Mouse (Mus musculus): ENCODE data around the gene Pde4a.
A peak's percentile ranks its signal among the peaks of the same experiment; 100 is the strongest.

Gene Pde4a

DNA sequence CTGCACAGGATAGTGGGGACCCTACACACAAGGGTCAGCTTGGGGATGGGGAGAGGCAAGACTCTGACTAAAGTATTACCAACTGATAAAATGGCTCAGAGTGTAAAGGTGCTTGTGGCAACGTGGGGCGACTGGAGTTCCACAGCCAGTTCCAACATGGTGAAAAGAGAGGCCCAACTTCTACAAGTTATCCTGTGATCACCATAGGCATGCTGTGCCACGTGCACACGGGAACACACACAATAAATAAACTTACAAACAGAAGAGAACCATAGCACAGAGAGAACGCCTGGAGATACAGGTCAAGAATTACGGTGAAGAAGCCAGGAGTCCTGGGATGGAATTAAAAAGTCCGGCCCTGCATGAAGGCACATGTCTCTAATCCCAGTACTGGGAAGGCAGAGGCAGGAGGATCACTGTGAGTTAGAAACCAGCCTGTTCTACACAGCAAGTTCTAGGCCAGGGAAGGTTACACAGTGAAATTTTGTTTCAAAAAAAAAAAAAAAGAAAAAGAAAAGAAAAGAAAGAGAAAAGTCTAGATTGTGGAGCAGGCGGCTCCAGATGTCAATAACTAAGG lies 16.3 kb upstream of the Pde4a start:
- DNase-seq, result no peak

GRCm38 (mm10) chr9:21149654-21150419 lies 15.7 kb upstream of the Pde4a start, which contains the start of gene Cdc37:
Gene Cdc37 (minus strand): TSS chr9:21149982.
- DNase-seq, result peak; percentile 93

DNA sequence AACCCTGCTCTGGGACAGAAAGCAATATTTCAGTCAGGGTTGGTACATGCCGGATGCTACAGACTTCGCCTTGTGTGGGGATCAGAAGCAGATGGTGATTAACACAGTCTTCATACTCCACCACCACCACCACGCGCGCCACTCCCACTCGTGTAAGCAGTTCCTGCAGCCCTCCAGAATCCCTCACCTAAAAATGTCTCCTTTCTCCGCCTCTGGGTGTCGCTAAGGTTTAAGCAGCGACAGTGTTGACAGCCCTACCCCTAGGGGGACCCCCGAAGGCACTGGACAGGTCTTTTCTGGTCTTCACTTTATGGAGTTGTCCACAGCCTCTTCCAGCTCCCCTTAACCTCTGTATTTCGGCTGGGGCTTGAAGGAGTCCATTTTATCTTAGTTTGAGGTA lies 12.8 kb upstream of the Pde4a start:
- peak; percentile 72 for DNase-seq

- DNase-seq, result peak; percentile 47
These were observed 12.2 kb upstream of the Pde4a start for GRCm38 (mm10) chr9:21153331-21153730.

- no peak for DNase-seq
These were observed 11.7 kb upstream of the Pde4a start for GRCm38 (mm10) chr9:21153833-21154232.

GRCm38 (mm10) chr9:21154787-21155186 lies 10.7 kb upstream of the Pde4a start:
- no peak for DNase-seq

DNA sequence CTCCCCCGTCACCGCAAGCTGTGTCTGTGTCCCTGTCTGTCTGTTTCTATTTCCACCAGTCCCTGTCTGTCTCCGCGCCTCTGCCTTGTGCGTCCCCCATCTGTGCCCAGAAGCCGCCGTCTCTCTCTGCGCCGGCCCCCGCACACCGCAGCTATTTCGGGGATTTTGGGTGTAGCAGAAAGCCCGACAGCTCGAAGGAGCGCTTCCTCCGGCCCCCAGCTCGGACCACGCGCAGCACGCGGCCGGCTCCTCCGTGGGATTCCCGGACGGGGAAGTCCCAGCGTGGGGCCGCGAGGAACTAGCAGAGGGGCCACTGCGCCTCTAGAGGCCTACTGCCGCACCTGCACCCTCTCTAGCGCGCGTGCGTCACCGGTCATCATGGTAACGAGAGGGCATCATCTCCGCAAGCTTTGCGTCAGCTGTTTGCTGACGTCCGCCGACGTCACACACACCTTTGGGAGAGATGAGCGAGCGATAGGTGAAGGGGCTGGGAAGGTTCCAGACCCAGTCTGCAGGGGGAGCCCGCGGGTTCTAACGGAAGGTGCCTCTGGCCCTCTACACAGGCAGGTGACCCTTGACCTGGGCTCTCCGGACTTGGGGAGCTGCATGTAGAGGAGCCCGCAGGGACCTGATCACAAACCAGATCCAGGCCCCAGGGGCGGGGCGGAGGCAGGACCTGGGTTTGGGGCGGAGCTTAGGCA lies 4.2 kb upstream of the Pde4a start:
- DNase-seq, result peak; percentile 86

DNA sequence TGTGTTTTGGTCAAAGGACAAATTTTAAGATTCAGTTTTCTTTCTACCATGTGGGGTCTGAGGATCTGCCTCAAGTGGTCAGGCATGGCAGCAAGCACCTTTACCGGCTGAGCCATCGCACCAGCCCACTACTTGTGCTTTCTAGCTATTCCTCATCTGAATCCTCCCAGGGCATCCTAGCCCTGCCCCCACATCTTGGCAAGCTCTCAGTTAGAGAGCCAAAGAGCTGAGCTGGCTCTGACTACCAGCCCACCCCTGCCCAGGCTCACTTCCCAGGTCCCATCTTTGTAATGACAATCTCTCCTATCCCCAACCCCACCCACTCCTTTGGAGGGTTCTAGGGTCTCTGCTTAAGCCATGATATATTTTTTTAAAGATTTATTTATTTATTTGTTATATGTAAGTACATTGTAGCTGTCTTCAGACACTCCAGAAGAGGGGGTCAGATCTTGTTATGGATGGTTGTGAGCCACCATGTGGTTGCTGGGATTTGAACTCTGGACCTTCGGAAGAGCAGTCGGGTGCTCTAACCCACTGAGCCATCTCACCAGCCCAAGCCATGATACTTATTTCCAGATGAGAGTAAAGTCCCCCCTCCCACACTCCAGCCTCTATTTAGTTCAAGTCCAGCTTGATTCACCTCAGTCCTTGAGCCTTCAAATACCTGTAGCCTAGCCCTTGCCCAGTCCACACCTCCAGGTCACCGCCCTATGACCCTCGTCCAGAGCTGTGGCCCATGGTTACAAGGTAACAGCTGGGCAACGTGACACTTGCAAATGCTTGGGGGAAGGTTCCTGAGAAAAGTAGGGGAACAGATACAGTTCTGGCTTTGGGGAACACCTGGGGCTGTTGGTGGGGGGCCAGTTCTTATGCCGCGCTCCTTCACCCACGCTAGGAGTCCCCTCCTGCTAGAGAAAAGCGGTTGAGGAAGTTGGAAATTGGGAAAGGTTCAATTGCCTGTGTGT lies 2.1 kb upstream of the Pde4a start:
- no peak for DNase-seq

DNA sequence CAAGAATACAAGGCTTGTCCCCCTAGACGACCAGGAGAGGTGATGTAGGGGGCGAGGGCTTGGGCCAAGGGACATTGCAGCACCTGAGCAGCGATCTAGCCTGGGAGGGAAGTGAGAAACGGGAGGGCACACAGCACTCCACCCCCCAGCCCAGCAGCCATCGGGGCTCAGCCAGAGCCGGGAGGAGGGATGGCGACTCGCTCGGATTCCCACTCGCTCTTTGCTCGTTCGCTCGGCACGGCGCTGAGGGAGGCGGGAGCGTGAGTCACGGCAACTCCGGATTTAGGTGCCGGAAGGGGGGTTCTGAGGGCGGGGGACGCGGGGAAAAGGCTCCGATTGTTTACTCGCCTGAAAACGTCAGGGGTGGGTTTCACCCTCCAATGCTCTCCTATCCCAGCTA lies 1.4 kb upstream of the Pde4a start:
- DNase-seq, result peak; percentile 42

DNA sequence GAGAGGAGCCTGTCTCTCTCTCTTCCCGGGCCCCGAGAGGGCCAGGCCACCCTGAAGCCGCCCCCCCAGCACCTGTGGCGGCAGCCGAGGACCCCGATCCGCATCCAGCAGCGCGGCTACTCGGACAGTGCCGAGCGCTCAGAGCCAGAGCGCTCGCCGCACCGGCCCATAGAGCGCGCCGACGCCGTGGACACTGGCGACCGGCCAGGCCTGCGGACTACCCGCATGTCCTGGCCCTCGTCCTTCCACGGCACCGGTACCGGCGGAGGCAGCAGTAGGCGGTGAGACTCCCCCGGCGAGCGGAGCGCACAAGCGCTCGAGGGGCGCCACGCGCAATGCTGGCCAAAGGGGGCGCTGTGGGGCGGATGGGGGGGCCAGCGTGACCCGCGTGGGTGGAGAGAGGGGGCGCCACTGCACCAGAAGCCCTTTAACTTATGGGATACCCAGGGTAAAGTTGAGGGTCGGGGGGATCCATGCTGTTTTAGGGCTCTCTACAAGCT lies 488 bp downstream of the Pde4a start:
- DNase-seq, result peak; percentile 67

DNA sequence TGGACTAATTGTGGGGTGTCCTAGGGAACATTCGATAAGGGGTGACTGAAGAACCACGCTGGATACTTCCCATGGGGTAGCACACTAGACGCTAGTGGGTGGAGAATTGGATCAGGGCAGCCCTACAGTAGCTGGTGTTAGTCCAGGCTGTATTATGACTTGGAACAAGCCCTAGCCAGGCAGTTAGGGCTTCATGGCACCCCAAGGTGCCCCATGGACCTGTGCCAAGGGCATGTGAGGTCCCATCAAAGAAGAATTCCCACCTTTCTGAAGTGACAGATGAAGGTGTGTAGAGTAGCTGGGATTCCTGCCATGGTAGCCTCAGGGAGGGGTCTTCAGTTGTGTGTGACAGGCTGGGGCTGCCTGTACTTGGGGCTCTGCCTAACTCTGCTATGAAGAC lies 1.0 kb downstream of the Pde4a start:
- DNase-seq, result no peak

- peak; percentile 48 for DNase-seq
These were observed 1.9 kb downstream of the Pde4a start for GRCm38 (mm10) chr9:21167140-21168097.

DNA sequence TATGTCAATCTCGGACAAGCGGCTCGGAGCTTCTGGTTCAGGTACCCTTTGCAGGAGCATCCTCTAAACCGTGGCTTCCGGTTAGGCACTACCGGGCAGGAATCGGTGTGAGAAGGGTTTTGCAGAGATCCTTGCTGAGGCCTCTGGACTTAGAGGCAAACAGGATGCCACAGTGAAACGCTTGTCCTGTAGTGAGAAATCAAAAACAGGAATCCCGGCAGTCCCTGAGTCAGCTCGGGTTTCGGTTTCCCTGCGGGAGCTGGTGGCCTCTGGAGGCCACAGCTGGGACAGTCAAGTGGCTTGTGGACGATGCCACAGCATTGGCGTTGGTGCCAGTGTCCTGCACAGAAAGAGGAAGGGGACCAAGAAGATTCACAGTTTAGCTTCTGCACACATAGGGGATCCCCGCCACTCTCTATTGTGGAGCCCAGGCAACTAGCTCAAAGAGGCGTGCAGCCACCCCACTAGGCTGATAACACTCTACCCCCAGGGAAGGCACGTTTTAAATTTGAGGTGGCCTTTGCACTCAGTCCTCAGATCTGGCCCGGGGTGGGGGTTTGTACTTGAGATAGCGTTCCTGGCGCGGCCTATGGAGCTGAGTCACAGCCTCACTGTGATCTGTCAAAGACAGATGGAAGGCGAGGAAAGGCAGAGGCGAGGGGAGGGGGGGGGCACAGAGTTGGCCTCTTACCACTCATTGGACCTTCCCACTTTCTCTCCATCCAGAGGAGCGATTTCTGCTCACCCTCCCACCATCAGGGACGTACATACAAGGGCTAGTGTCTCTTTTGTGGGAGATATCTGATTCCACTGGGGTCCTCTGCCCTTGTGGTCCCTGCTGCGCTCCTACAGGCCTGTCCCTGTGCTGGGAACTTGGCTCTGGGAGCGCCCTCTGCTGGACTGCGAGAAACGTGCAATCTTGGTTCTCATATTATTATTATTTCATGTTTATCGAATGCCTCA lies 2.9 kb downstream of the Pde4a start:
- peak; percentile 80 for DNase-seq

GRCm38 (mm10) chr9:21169157-21169556 lies 3.6 kb downstream of the Pde4a start:
- no peak for DNase-seq

DNA sequence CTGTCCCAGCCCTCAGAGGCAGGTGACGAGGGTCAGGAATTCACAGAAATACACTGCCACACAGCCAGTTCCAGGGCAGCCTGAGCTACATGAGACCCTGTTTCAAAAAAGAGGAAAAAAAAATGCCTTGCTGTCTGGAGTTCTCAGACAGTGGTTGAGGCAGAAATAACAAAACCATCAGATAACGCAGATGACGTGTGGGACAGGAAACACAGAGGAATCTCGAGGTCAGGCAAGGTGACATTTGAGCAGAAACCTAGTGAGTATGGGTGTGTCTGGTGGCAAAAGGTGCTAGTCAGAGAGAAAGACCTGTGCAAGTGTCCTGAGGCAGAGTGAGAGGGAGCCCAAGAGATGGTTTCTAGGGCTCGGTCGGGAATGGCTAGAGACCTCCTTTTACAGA lies 6.8 kb downstream of the Pde4a start:
- DNase-seq, result no peak

DNA sequence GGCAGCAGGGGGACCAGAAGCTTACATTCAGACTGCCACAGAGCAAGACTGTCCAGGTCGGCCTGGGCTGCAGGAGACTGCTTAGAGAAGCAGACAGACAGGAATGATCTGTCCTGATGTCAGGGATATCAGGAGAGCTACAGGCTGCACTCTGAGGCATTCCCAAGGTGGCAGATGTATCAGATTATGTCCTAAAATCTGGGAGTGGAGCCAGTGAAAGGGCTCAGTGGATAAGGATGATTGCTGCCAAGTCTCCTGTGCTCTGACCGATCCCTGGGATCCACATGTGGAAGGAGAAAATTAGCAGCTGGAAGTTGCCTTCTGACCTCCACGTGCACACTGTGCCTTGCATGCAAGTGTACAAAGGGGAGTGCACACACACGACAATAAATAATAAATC lies 14.9 kb downstream of the Pde4a start:
- DNase-seq, result no peak

GRCm38 (mm10) chr9:21180841-21181240 lies 15.3 kb downstream of the Pde4a start:
- DNase-seq, result no peak

DNA sequence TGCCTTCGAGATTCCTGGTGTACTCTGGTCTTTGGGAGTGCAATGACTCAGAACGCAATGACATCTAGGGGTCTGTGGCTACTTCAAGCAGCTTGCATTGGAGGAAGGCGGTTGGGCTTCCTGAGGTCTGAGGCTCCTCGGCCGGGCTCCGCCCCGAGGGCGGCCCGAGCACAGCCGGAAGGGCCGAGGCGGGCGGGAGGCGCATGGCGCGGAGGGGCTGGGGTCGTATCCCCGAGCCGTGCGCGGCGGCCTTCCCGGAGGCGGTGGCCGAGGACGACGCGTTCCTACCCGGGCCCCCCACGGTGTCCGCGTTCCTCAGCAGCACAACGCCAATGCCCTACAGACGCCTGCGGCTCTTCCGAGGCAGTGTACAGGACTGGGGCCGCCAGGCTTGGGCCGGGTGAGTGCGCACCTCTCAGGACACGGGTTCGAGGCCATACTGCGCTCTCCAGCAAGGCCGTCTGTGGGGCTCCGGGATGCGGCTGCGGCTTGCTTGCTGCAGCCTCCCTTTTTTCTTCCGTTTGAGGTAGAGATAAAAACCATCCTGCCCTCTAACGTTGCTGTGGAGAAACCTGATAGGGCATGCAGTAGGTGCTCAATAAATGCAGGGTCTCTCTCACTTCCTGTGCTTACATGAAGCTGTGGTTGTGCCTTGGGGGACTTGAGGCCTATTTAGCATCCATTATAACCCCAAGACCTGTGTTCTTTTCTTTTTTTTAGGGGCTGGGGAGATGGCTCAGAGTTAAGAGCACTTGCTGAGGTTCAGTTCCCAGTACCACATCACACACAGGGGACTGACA lies 16.1 kb downstream of the Pde4a start:
- DNase-seq, result no peak

- no peak for DNase-seq
These were observed 17.9 kb downstream of the Pde4a start for GRCm38 (mm10) chr9:21183421-21183820.
